Mouse (Mus musculus): ENCODE measurements around the gene Klhl26. TPM values are rescaled to one million over a fixed set of nuclear protein-coding genes. Genes with fewer than 3 reads are reported as not detected.

The Klhl26 gene
- polyA plus RNA-seq, 1 experiment from 2014 or later, result 29.6 TPM

DNA sequence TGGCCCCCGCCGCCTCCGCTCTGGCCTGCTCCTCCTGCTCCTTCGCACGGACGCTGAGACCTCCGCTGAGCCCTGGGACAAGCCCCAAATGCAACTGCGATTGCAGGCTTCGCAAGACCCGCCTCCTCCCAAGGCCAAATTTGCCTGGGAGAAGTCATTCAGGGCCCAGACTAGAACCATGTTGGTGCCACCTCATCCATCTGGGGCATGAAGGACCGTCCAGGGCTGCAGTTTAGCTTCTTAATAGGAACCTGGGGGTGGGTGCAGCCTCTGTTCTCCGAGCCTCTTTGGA is 18.9 kb upstream of the Klhl26 start:
- Histone ChIP-seq H3K27me3 (peaks cover 91% of the 10 kb centered on the region), H3K4me1 (peaks cover 72% of the 10 kb centered on the region), H3K9ac (peak overlapping the region; percentile 51), H3K27ac (no peak overlapping the region), H3K4me3 (peak overlapping the region; percentile 57), H3K36me3 (no peaks in the 10 kb centered on the region), H3K9me3 (no peaks in the 10 kb centered on the region), H3K4me2 (replicated peaks) (peak overlapping the region; percentile 86)
- WGBS, result 9% methylated on average over 12 of the region's 12 CpGs
- ATAC-seq (ENCODE audit: insufficient number of reproducible peaks, insufficient read depth, low FRiP score, low TSS enrichment), result no peak

DNA sequence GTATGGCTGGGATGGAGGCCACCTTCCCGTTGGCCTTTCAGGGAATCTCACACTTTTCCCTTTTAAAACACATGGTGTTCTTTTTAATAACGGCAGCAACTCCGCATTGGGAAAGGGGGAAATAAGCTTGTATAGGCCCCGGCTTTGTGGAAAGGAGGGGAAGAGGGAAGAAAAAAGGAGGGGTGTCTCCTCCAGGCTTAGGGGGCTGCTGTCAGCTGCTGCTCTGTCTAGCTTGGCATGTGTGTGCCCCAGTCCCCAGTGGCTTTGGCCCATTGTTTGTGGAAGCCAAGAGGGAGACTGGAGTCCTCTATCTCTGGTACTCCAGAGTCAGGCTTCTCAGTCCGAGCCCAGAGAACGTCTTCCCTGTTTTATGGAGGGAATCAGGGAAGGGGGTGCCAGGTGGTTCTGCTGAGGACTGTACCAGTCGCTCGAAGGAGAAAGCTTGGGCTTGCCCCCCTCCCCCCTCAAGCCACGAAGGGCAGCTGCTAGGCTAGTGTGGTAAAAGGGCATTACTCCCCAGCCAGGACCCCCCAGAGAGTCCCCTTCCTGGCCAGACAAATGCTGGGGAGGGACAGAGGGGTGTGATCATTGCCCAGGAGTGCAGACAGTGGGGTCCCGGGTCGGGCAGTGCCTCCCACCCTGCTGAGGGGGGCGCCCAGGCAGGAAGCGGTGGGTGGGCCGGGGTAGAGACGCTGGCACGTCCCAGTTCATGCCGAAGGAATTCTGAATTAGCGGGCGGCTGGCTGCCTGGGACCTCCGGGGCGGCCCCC is 18.4 kb upstream of the Klhl26 start:
- peak overlapping the region; percentile 51 for H3K9ac ChIP-seq
- H3K36me3 ChIP-seq, result no peaks in the 10 kb centered on the region
- WGBS, result 3% methylated on average over 21 of the region's 21 CpGs
- no peak overlapping the region for H3K27ac ChIP-seq
- peaks cover 91% of the 10 kb centered on the region for H3K27me3 ChIP-seq
- peaks cover 72% of the 10 kb centered on the region for H3K4me1 ChIP-seq
- no peaks in the 10 kb centered on the region for H3K9me3 ChIP-seq
- H3K4me3 ChIP-seq, result peak overlapping the region; percentile 57
- ATAC-seq (ENCODE audit: insufficient number of reproducible peaks, insufficient read depth, low FRiP score, low TSS enrichment), result no peak
- H3K4me2 ChIP-seq (replicated peaks), result peak overlapping the region; percentile 86

GRCm38 (mm10) chr8:70494416-70494945 is 17.7 kb upstream of the Klhl26 start:
- Histone ChIP-seq H3K4me1 (peaks cover 72% of the 10 kb centered on the region), H3K4me2 (replicated peaks) (peak overlapping the region; percentile 86), H3K36me3 (no peaks in the 10 kb centered on the region), H3K27me3 (peaks cover 91% of the 10 kb centered on the region), H3K9ac (peak overlapping the region; percentile 73; the same call in 1 of the 2 replicates), H3K9me3 (no peaks in the 10 kb centered on the region), H3K27ac (0 out of 2 replicates have a peak overlapping the region, but pooled peaks have one; percentile 36), H3K4me3 (peak overlapping the region; percentile 57)
- no peak for ATAC-seq (ENCODE audit: insufficient number of reproducible peaks, insufficient read depth, low FRiP score, low TSS enrichment)
- 1% methylated on average over 28 of the region's 28 CpGs for WGBS

DNA sequence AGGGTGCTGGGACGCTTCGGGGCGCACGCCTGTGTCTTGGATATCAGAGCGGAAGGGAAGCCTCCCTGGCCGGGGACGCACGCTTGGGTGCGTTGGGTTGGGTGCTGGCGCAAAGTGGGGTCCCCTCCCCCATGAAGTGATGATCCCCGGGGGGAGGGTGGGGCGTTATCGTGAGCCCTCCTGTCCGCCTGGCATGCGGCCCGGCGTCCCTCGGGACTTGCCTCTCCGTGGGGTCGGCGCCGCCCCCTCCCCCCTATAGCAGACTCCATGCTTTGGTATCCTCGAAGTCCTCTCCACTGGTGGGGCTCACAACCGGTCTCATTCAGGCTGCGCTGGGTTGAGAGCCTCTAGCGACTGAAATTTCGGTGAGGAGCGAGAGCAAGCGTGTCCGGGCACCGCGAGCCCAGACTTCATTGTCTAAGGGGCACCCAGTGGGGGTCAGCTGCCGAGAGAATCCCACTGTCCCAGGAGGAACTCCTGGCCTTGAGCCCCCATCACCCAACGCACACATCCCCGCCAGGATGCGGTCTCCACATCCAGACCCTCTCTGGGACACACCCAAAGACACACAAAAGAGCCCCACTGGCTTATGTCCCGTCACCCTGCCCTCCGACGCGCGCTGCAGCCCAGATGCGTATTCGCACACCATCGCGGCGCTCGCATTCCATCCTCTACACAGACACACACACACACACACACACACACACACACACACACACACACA is 17.1 kb upstream of the Klhl26 start:
- peaks cover 72% of the 10 kb centered on the region for H3K4me1 ChIP-seq
- H3K4me3 ChIP-seq, result peak overlapping the region; percentile 57
- peak overlapping the region; percentile 36; the same call in 1 of the 2 replicates for H3K27ac ChIP-seq
- H3K36me3 ChIP-seq, result no peaks in the 10 kb centered on the region
- no peak for ATAC-seq (ENCODE audit: insufficient number of reproducible peaks, insufficient read depth, low FRiP score, low TSS enrichment)
- 1% methylated on average over 47 of the region's 47 CpGs for WGBS
- no peaks in the 10 kb centered on the region for H3K9me3 ChIP-seq
- peak overlapping the region; percentile 86 for H3K4me2 ChIP-seq (replicated peaks)
- H3K9ac ChIP-seq, result peak overlapping the region; percentile 73
- H3K27me3 ChIP-seq, result peaks cover 93% of the 10 kb centered on the region

DNA sequence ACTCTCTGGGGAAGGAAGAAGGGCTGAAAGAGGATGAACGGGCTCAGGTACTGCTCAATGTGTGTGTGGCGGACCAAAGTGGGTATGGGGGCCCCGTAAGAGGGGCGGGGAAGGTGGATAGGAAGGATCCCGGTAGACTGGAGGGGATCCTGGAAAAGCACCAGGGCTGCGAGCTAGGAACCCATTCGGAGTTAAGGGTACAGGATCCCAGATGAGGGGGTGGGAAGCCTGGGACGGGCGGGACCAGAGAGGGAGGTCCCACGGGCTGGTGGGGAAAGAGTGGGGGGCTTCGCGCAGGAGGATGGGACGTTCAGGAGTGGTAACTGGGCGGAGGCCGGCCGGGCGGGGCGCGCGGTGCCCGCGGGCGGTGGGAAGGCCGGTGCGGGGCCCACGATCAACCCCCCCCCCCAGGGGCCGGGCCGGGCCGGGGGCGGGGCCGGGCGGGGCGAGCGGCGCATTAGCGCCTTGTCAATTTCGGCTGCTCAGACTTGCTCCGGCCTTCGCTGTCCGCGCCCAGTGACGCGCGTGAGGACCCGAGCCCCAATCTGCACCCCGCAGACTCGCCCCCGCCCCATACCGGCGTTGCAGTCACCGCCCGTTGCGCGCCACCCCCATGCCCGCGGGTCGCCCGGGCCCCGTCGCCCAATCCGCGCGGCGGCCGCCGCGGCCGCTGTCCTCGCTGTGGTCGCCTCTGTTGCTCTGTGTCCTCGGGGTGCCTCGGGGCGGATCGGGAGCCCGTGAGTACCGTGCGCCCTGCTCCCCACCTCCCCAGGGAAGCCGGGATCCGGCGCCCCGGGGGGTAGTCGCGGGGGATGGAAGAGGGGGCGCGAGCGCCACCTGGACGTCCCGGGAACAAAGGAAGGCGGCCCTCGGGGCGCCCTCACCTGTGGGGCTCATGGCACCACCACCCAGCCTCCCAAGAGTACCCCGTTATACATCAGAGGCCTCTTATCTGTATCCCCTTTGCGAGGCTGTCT is 16.2 kb upstream of the Klhl26 start, which contains the start of gene Crlf1:
Gene Crlf1, plus strand, starts transcription at position 495 of the 977 bp plus-strand sequence.
- ATAC-seq (ENCODE audit: insufficient number of reproducible peaks, insufficient read depth, low FRiP score, low TSS enrichment), result no peak
- WGBS, result under 1% methylated on average over 65 of the region's 93 CpGs
- Histone ChIP-seq H3K27me3 (peaks cover 93% of the 10 kb centered on the region), H3K27ac (peak within 1 kb of the TSS; percentile 50; the same call in 1 of the 2 replicates), H3K9ac (peak within 1 kb of the TSS; percentile 73), H3K4me3 (peak within 1 kb of the TSS; percentile 57), H3K9me3 (no peaks in the 10 kb centered on the region), H3K4me1 (peaks cover 79% of the 10 kb centered on the region), H3K36me3 (no peaks in the 10 kb centered on the region), H3K4me2 (replicated peaks) (peak within 1 kb of the TSS; percentile 86)

GRCm38 (mm10) chr8:70490880-70491495 is 14.2 kb upstream of the Klhl26 start:
- Histone ChIP-seq H3K27ac (peak overlapping the region; percentile 63), H3K9me3 (no peaks in the 10 kb centered on the region), H3K4me3 (0 out of 2 replicates have a peak overlapping the region, but pooled peaks have one; percentile 10), H3K27me3 (peaks cover 96% of the 10 kb centered on the region), H3K4me1 (peaks cover 91% of the 10 kb centered on the region), H3K36me3 (no peaks in the 10 kb centered on the region), H3K9ac (peak overlapping the region; percentile 28), H3K4me2 (replicated peaks) (peak overlapping the region; percentile 86; the same call in 1 of the 2 replicates)
- 2% methylated on average over 20 of the region's 20 CpGs for WGBS
- no peak for ATAC-seq (ENCODE audit: insufficient number of reproducible peaks, insufficient read depth, low FRiP score, low TSS enrichment)

GRCm38 (mm10) chr8:70490061-70490879 is 13.5 kb upstream of the Klhl26 start:
- peaks cover 96% of the 10 kb centered on the region for H3K27me3 ChIP-seq
- H3K4me1 ChIP-seq, result peaks cover 85% of the 10 kb centered on the region
- H3K4me2 ChIP-seq (replicated peaks), result peak overlapping the region; percentile 86; the same call in 1 of the 2 replicates
- WGBS, result 10% methylated on average over 10 of the region's 10 CpGs
- ATAC-seq (ENCODE audit: insufficient number of reproducible peaks, insufficient read depth, low FRiP score, low TSS enrichment), result no peak
- no peaks in the 10 kb centered on the region for H3K36me3 ChIP-seq
- H3K27ac ChIP-seq, result peak overlapping the region; percentile 63
- peak overlapping the region; percentile 20; the same call in 1 of the 2 replicates for H3K9ac ChIP-seq
- no peaks in the 10 kb centered on the region for H3K9me3 ChIP-seq
- 0 out of 2 replicates have a peak overlapping the region, but pooled peaks have one; percentile 10 for H3K4me3 ChIP-seq

GRCm38 (mm10) chr8:70489576-70489975 is 12.8 kb upstream of the Klhl26 start:
- Histone ChIP-seq H3K9me3 (no peaks in the 10 kb centered on the region), H3K9ac (peak overlapping the region; percentile 36; the same call in 1 of the 2 replicates), H3K27me3 (peaks cover 92% of the 10 kb centered on the region), H3K36me3 (no peaks in the 10 kb centered on the region), H3K27ac (peak overlapping the region; percentile 31; the same call in 1 of the 2 replicates), H3K4me1 (peaks cover 79% of the 10 kb centered on the region), H3K4me3 (peak overlapping the region; percentile 30), H3K4me2 (replicated peaks) (peak overlapping the region; percentile 72)
- no peak for ATAC-seq (ENCODE audit: insufficient number of reproducible peaks, insufficient read depth, low FRiP score, low TSS enrichment)
- WGBS, result under 1% methylated on average over 23 of the region's 41 CpGs

DNA sequence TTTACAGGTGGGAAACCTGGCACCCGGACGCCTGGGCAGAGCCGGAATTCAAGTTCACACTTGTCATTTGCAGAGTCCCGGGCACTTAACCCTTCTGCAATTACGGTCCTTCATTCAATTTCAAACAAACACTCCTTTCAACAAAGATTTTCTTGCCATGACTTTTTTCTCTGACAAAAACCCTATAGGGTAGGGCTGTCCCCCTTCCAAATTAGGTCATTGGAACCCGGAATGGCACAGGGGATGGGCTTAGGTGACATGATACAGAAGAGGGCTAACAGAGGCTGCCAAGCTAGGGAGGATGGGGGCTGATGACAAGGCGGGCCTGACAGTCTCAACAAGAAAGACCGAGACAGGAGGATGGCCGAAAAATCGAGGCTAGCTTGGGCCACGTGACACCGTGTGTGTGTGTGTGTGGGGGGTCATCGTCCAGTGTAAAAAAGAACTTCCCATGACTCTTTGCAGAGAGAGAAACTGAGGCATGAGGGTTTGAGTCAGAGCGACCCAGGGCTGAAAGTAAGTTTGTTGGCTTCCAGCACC is 12.2 kb upstream of the Klhl26 start:
- peak overlapping the region; percentile 30 for H3K4me3 ChIP-seq
- H3K27me3 ChIP-seq, result peaks cover 87% of the 10 kb centered on the region
- H3K9ac ChIP-seq, result peak overlapping the region; percentile 36; the same call in 1 of the 2 replicates
- H3K4me2 ChIP-seq (replicated peaks), result peak overlapping the region; percentile 72
- WGBS, result under 1% methylated on average over 14 of the region's 14 CpGs
- no peak for ATAC-seq (ENCODE audit: insufficient number of reproducible peaks, insufficient read depth, low FRiP score, low TSS enrichment)
- H3K4me1 ChIP-seq, result peaks cover 73% of the 10 kb centered on the region
- no peaks in the 10 kb centered on the region for H3K36me3 ChIP-seq
- no peaks in the 10 kb centered on the region for H3K9me3 ChIP-seq
- H3K27ac ChIP-seq, result peak overlapping the region; percentile 31

Measured in embryonic facial prominence, embryonic 12.5 days (tissue).